Mouse (Mus musculus) splenic B cell, adult 2 months (primary cell): Measurements from ENCODE around the gene Msn.
A peak's percentile ranks its signal among the peaks of the same experiment; 100 is the strongest.

ENCODE experiments used
- DNase-seq: peaks from one replicate; pipeline ENCODE4 v3.0.0-alpha.2; 2011; ENCODE audit warnings: low read depth, low spot score
- H3K27me3 ChIP-seq: 2 replicates; pipeline ENCODE4 v1.6.1; 2012; ENCODE audit warnings: mild to moderate bottlenecking, low read length, moderate library complexity, mixed read lengths; ENCODE audit not compliant: control insufficient read depth, poor library complexity, insufficient read depth, severe bottlenecking
- H3K36me3 ChIP-seq: 2 replicates; pipeline ENCODE4 v1.6.1; 2012; ENCODE audit warnings: mild to moderate bottlenecking, low read length, moderate library complexity, mixed read lengths; ENCODE audit not compliant: control insufficient read depth, poor library complexity, insufficient read depth, severe bottlenecking

The Msn gene

GRCm38 (mm10) chrX:96095509-96096499 lies at the start of gene Msn:
TSS of gene Msn (plus strand) at chrX:96096042.
- peak; percentile 87 for DNase-seq
- Histone ChIP-seq H3K27me3 (no peaks in the 10 kb centered on the region), H3K36me3 (peaks cover 3% of the 10 kb centered on the region; the same call in 1 of the 2 replicates)

GRCm38 (mm10) chrX:96052798-96053197 lies 43.0 kb upstream of the Msn start:
- DNase-seq = no peak
- Histone ChIP-seq H3K27me3 (no peaks in the 10 kb centered on the region), H3K36me3 (no peaks in the 10 kb centered on the region)

- Histone ChIP-seq H3K36me3 (no peaks in the 10 kb centered on the region), H3K27me3 (no peaks in the 10 kb centered on the region)
- no peak for DNase-seq
Measured at GRCm38 (mm10) chrX:96077747-96078146, 18.1 kb upstream of the Msn start.

GRCm38 (mm10) chrX:96086259-96086658 lies 9.6 kb upstream of the Msn start:
- no peaks in the 10 kb centered on the region for H3K36me3 ChIP-seq
- no peak for DNase-seq
- no peaks in the 10 kb centered on the region for H3K27me3 ChIP-seq

- DNase-seq = peak; percentile 90
- H3K27me3 ChIP-seq = no peaks in the 10 kb centered on the region
- peaks cover 3% of the 10 kb centered on the region; the same call in 1 of the 2 replicates for H3K36me3 ChIP-seq
Measured at GRCm38 (mm10) chrX:96096513-96097210, 820 bp downstream of the Msn start.

GRCm38 (mm10) chrX:96097491-96097970 lies 1.7 kb downstream of the Msn start:
- DNase-seq = peak; percentile 23
- no peaks in the 10 kb centered on the region for H3K27me3 ChIP-seq
- peaks cover 3% of the 10 kb centered on the region; the same call in 1 of the 2 replicates for H3K36me3 ChIP-seq

- no peaks in the 10 kb centered on the region for H3K27me3 ChIP-seq
- DNase-seq = no peak
- H3K36me3 ChIP-seq = peaks cover 3% of the 10 kb centered on the region; the same call in 1 of the 2 replicates
Measured at GRCm38 (mm10) chrX:96099003-96099402, 3.2 kb downstream of the Msn start.

- Histone ChIP-seq H3K27me3 (no peaks in the 10 kb centered on the region), H3K36me3 (no peaks in the 10 kb centered on the region)
- no peak for DNase-seq
Measured at GRCm38 (mm10) chrX:96107427-96108291, 11.8 kb downstream of the Msn start.

GRCm38 (mm10) chrX:96113106-96113634 lies 17.3 kb downstream of the Msn start:
- DNase-seq = no peak
- 0 out of 2 replicates have a peak, but pooled peaks cover 3% of the 10 kb centered on the region for H3K36me3 ChIP-seq
- no peaks in the 10 kb centered on the region for H3K27me3 ChIP-seq

- H3K27me3 ChIP-seq = no peaks in the 10 kb centered on the region
- DNase-seq = peak; percentile 58
Measured at GRCm38 (mm10) chrX:96115501-96115900, 19.7 kb downstream of the Msn start.

GRCm38 (mm10) chrX:96117366-96117765 lies 21.5 kb downstream of the Msn start:
- Histone ChIP-seq H3K27me3 (no peaks in the 10 kb centered on the region), H3K36me3 (0 out of 2 replicates have a peak, but pooled peaks cover 3% of the 10 kb centered on the region)
- DNase-seq = peak; percentile 27

More at GRCm38 (mm10) chrX:96115501-96115900, 19.7 kb downstream of the Msn start:
- 0 out of 2 replicates have a peak, but pooled peaks cover 3% of the 10 kb centered on the region for H3K36me3 ChIP-seq

GRCm38 (mm10) chrX:96119997-96120396 lies 24.2 kb downstream of the Msn start:
- no peak for DNase-seq
- no peaks in the 10 kb centered on the region for H3K27me3 ChIP-seq
- H3K36me3 ChIP-seq = no peaks in the 10 kb centered on the region

GRCm38 (mm10) chrX:96121912-96122311 lies 26.1 kb downstream of the Msn start:
- Histone ChIP-seq H3K27me3 (no peaks in the 10 kb centered on the region), H3K36me3 (0 out of 2 replicates have a peak, but pooled peaks cover 1% of the 10 kb centered on the region)
- no peak for DNase-seq

- Histone ChIP-seq H3K36me3 (0 out of 2 replicates have a peak, but pooled peaks cover 1% of the 10 kb centered on the region), H3K27me3 (no peaks in the 10 kb centered on the region)
- peak; percentile 47 for DNase-seq
Measured at GRCm38 (mm10) chrX:96126803-96127202, 31.0 kb downstream of the Msn start.
